In the genomic region with DNA sequence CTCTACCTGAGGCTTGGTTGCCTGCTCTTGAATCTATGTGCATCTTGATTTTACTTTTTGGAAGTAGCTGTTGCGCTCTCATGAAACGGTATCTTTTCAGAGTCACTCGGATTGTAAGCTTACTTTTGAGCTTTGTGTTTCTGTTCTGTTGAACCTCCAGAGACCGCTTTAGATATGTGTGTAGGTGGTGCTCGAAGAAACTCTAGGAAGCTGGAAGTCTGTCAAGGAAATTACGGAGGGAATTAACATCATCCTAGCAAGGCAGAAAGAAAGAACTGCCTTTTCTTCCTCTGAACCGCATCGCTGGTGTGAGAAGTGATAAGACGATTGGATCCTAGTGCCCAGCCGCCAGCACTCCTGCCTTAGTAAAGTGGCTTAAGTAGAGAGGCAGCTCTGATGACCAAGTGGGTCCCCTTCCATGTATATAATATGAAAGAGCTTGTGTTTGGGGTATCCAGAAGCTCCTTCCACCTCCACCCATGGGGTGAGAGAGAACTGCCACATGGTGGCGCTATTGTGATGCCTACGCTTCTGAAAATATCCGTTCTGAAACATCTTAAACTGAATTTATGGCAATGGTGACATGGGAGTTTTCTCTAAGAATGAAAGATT, we compare ENCODE assay signal across 12 mouse cellular contexts. TPM values are rescaled to one million over a fixed set of nuclear protein-coding genes. Genes with fewer than 3 reads are reported as not detected.
A peak's percentile ranks its signal among the peaks of the same experiment; 100 is the strongest.
DNase-seq lines count a peak whose midpoint lies in the region; ATAC-seq and TF ChIP-seq lines count a peak whose summit lies in the region.
"Had no signal": no experiment of that assay in that cellular context is flagged by ENCODE, and none has a peak within 500 bp of the region (broad histone marks: within the 10 kb centered on the region; RNA-seq: fewer than 3 reads in every experiment).

No protein-coding gene starts in this region.

- peak; percentile 18; the same call in 1 of the 2 replicates for TF ChIP-seq CTCF in liver, postnatal 0 days (IDR thresholded peaks at IDR 0.05; ENCODE audit: low read depth)

- no peak overlapping the region for H3K4me2 ChIP-seq in embryonic facial prominence, embryonic 11.5 days (ENCODE audit: low read depth, low read length)
- H3K4me2 ChIP-seq in liver, postnatal 0 days (ENCODE audit: low read depth, low read length), result no peak overlapping the region
- no peak overlapping the region for H3K4me2 ChIP-seq in liver, embryonic 11.5 days
- H3K4me2 ChIP-seq: neural tube, embryonic 13.5 days had no signal

- peak; percentile 15 for DNase-seq in embryonic facial prominence, embryonic 11.5 days (ENCODE audit: low spot score)
- no peak for DNase-seq in embryonic facial prominence, embryonic 10.5 days (ENCODE audit: low spot score)
- no peak for DNase-seq in liver, postnatal 0 days
- no peak for DNase-seq in liver, embryonic 11.5 days (ENCODE audit: low spot score)
- peak; percentile 39 to 47 for DNase-seq in right cerebral cortex, postnatal 36 days (ENCODE audit: low spot score in 2 of 2)
- no peak for DNase-seq in thymus, adult 18-20 months
- DNase-seq in urinary bladder, adult 18-20 months (ENCODE audit: low spot score in 2 of 2), result no peak
- DNase-seq: cerebellum, adult 9-10 months; heart, postnatal 36 days had no signal

- no peak overlapping the region for H3K4me3 ChIP-seq in embryonic facial prominence, embryonic 11.5 days (ENCODE audit: low read depth, low read length)
- H3K4me3 ChIP-seq in embryonic facial prominence, embryonic 10.5 days, result no peak overlapping the region
- no peak overlapping the region for H3K4me3 ChIP-seq in liver, postnatal 0 days (ENCODE audit: low read depth, low read length)
- H3K4me3 ChIP-seq in liver, embryonic 11.5 days (ENCODE audit: low read depth, low read length), result no peak overlapping the region
- H3K4me3 ChIP-seq: neural tube, embryonic 13.5 days had no signal

- no peaks in the 10 kb centered on the region for H3K36me3 ChIP-seq in embryonic facial prominence, embryonic 11.5 days (replicated peaks; ENCODE audit: control insufficient read depth, insufficient read depth, low read depth, low read length)
- H3K36me3 ChIP-seq in embryonic facial prominence, embryonic 10.5 days (replicated peaks), result no peaks in the 10 kb centered on the region
- H3K36me3 ChIP-seq in liver, postnatal 0 days (replicated peaks; ENCODE audit: insufficient read depth, low read length), result no peaks in the 10 kb centered on the region
- no peaks in the 10 kb centered on the region for H3K36me3 ChIP-seq in liver, embryonic 11.5 days (ENCODE audit: control insufficient read depth, insufficient read depth, low read length)
- H3K36me3 ChIP-seq: neural tube, embryonic 13.5 days had no signal

- H3K9ac ChIP-seq in embryonic facial prominence, embryonic 11.5 days (replicated peaks; ENCODE audit: low read length), result no peak overlapping the region
- no peak overlapping the region for H3K9ac ChIP-seq in liver, postnatal 0 days (replicated peaks)
- H3K9ac ChIP-seq in liver, embryonic 11.5 days (ENCODE audit: low read depth, low read length), result no peak overlapping the region
- H3K9ac ChIP-seq: neural tube, embryonic 13.5 days had no signal

- no peak for ATAC-seq in embryonic facial prominence, embryonic 11.5 days (replicated peaks; ENCODE audit: insufficient number of reproducible peaks, low FRiP score, low TSS enrichment, low read depth)
- ATAC-seq in liver, postnatal 0 days, result no peak
- no peak for ATAC-seq in liver, embryonic 11.5 days (replicated peaks; ENCODE audit: low FRiP score)
- ATAC-seq in frontal cortex, adult (ENCODE audit: low TSS enrichment), result peak; percentile 68
- ATAC-seq: forebrain, embryonic 16.5 days had no signal

- no peak overlapping the region for H3K27ac ChIP-seq in embryonic facial prominence, embryonic 11.5 days (replicated peaks; ENCODE audit: low read depth, low read length)
- H3K27ac ChIP-seq in embryonic facial prominence, embryonic 10.5 days (replicated peaks), result no peak overlapping the region
- H3K27ac ChIP-seq in liver, postnatal 0 days (ENCODE audit: low read depth), result no peak overlapping the region
- H3K27ac ChIP-seq in liver, embryonic 11.5 days (ENCODE audit: low read depth, low read length), result no peak overlapping the region
- H3K27ac ChIP-seq: neural tube, embryonic 13.5 days had no signal

- H3K9me3 ChIP-seq in embryonic facial prominence, embryonic 11.5 days (replicated peaks; ENCODE audit: control insufficient read depth, low read length), result no peaks in the 10 kb centered on the region
- no peaks in the 10 kb centered on the region for H3K9me3 ChIP-seq in embryonic facial prominence, embryonic 10.5 days
- H3K9me3 ChIP-seq in liver, postnatal 0 days (ENCODE audit: low read length), result no peaks in the 10 kb centered on the region
- no peaks in the 10 kb centered on the region for H3K9me3 ChIP-seq in liver, embryonic 11.5 days (ENCODE audit: control insufficient read depth, low read length)
- H3K9me3 ChIP-seq: neural tube, embryonic 13.5 days had no signal

- WGBS in embryonic facial prominence, embryonic 11.5 days, result 76% methylated on average over 13 of the region's 13 CpGs
- 74% methylated on average over 13 of the region's 13 CpGs for WGBS in embryonic facial prominence, embryonic 10.5 days
- WGBS in liver, postnatal 0 days (ENCODE audit: insufficient replicate concordance), result 68% methylated on average over 13 of the region's 13 CpGs
- WGBS in liver, embryonic 11.5 days, result 63% methylated on average over 13 of the region's 13 CpGs

- H3K27me3 ChIP-seq in embryonic facial prominence, embryonic 11.5 days (ENCODE audit: control insufficient read depth, insufficient read depth, low read length), result peaks cover 15% of the 10 kb centered on the region
- peaks cover 40% of the 10 kb centered on the region for H3K27me3 ChIP-seq in embryonic facial prominence, embryonic 10.5 days (replicated peaks; ENCODE audit: low read depth, poor library complexity, severe bottlenecking)
- H3K27me3 ChIP-seq in liver, postnatal 0 days (ENCODE audit: insufficient read depth, low read length), result peaks cover 17% of the 10 kb centered on the region
- peaks cover 30% of the 10 kb centered on the region for H3K27me3 ChIP-seq in liver, embryonic 11.5 days (replicated peaks; ENCODE audit: control insufficient read depth, insufficient read depth, low read length)

- no peaks in the 10 kb centered on the region for H3K4me1 ChIP-seq in embryonic facial prominence, embryonic 11.5 days (ENCODE audit: control insufficient read depth, insufficient read depth, low read length)
- peaks cover 14% of the 10 kb centered on the region; the same call in 1 of the 2 replicates for H3K4me1 ChIP-seq in embryonic facial prominence, embryonic 10.5 days
- no peaks in the 10 kb centered on the region for H3K4me1 ChIP-seq in liver, postnatal 0 days (ENCODE audit: insufficient read depth)
- no peaks in the 10 kb centered on the region for H3K4me1 ChIP-seq in liver, embryonic 11.5 days (replicated peaks; ENCODE audit: control insufficient read depth, insufficient read depth, low read length)

- TF ChIP-seq EP300 in liver, postnatal 0 days (IDR thresholded peaks at IDR 0.05; ENCODE audit: low read depth), result no peak

RNA-seq across cellular contexts. Expression of gene Pcdh15, which starts 4.3 kb away (rescaled TPM):
- polyA plus RNA-seq in embryonic facial prominence, embryonic 11.5 days (2014; fragmentation: Nextera tagmentation; extraction: Ambion mirVana), result 1.0 and 1.4 TPM in 2 replicates
- 0.57 and 0.59 TPM in 2 replicates for polyA plus RNA-seq in embryonic facial prominence, embryonic 10.5 days (2016; fragmentation: Nextera tagmentation; extraction: Ambion mirVana)
- polyA plus RNA-seq in liver, postnatal 0 days (2015; fragmentation: Nextera tagmentation; extraction: Ambion mirVana), result 0.04 TPM in 1 of 2 replicates, not detected in the other
- 1.1 and 1.3 TPM in 2 replicates for polyA plus RNA-seq in liver, embryonic 11.5 days (2014; fragmentation: Nextera tagmentation; extraction: Ambion mirVana)

Comparison
In these comparisons a context has a peak if more than half of its experiments do, and no peak if none do; other contexts are left out.
1. DNase-seq: peak in embryonic facial prominence, embryonic 11.5 days (single experiment) and right cerebral cortex, postnatal 36 days (2 of 2); none in embryonic facial prominence, embryonic 10.5 days (single experiment), liver, postnatal 0 days (single experiment), liver, embryonic 11.5 days (single experiment), thymus, adult 18-20 months (0 of 2) and urinary bladder, adult 18-20 months (0 of 2).